Mouse (Mus musculus): ENCODE results near the gene Daam1.

DNA sequence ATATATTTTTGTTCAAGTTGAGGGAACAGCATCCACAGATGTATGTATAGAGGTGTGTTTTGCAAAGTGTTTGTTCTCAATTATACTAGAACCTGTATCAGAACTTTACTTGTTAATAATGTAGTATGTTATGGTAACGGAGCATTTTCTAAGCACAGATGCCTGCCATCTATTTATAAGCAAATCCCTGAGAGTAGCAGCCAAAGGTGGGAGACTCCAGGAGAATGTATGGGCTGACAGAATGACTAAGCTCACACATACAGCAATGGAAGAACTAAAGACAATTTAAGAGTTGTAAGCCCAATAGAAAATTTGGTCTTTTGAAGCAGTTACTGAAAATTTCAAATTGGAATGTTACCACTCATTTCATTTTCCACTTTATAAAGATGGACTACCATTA lies 40.3 kb upstream of the Daam1 start:
- no peak for TF ChIP-seq POLR2A (IDR thresholded peaks at IDR 0.05; ENCODE audit: borderline replicate concordance, control insufficient read depth, low read depth, low read length)
- no peak for TF ChIP-seq CTCF (IDR thresholded peaks at IDR 0.05; ENCODE audit: control insufficient read depth, insufficient read depth, low read length)

Data from bone marrow, adult 2 months (tissue).